ENCODE assay signal across 20 mouse cellular contexts in the genomic region with DNA sequence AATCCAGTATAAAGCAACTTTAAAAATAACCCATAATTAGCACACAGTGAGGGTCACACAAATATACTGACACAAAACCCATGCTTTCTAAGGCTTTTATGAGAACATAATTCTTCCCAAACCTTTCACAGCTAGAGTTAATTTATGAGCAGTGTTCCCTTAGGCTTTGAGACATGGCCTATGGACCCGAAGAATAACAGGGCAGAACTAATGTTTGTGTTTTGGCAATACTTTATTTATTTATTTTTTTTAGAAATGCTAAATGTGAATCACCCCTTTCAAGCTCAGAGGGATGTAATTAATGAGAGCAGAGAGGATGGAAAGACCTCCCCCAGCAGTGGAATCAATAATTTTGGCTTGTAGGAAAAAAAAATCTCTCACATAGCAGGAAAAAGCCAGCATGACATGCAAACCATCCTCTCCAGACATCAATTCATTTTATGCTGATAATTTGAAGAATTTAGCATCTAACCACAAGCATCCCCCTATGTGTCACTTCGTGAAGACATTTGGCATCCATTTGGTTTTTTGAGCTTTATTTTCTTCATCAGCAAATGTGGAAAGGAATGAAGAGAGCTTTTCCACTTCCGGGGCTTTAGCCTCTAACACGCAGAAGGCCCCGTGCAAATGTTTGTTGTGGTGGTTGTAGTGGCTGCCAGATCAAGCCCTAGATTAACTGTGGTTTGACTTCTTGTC.
DNase-seq lines count a peak whose midpoint lies in the region; ATAC-seq and TF ChIP-seq lines count a peak whose summit lies in the region.
"Had no signal": no experiment of that assay in that cellular context is flagged by ENCODE, and none has a peak within 500 bp of the region (broad histone marks: within the 10 kb centered on the region; RNA-seq: fewer than 3 reads in every experiment).

No protein-coding gene starts in this region.

- H3K27me3 ChIP-seq in kidney, embryonic 14.5 days (ENCODE audit: control insufficient read depth, insufficient read depth, low read length), result no peaks in the 10 kb centered on the region
- H3K27me3 ChIP-seq in kidney, postnatal 0 days (ENCODE audit: insufficient read depth, low read length), result no peaks in the 10 kb centered on the region
- H3K27me3 ChIP-seq: CH12.LX; heart, embryonic 15.5 days had no signal

- no peak overlapping the region for H3K27ac ChIP-seq in kidney, embryonic 14.5 days (ENCODE audit: low read depth, low read length)
- no peak overlapping the region for H3K27ac ChIP-seq in kidney, postnatal 0 days
- H3K27ac ChIP-seq: heart, adult 2 months; heart, embryonic 15.5 days; hindbrain, embryonic 10.5 days; hindbrain, embryonic 14.5 days had no signal

- peak; percentile 4 for DNase-seq in kidney, adult 9 months
- DNase-seq in Muller cell, postnatal 12 days (ENCODE audit: inconsistent ontology term), result peak; percentile 93
- peak; percentile 76 for DNase-seq in kidney, postnatal 0 days (ENCODE audit: low spot score)
- peak; percentile 6 for DNase-seq in mesoderm, embryonic 11.5 days (ENCODE audit: low read depth, low spot score)
- DNase-seq in left cerebral cortex, postnatal 25 days (ENCODE audit: low spot score in 2 of 2), result no peak
- DNase-seq in gastrocnemius, postnatal 14 days, result no peak
- DNase-seq: adrenal gland, adult 2 months; adrenal gland, postnatal 25 days; cerebellum, adult 2 months; cerebellum, postnatal 10 days; gastrocnemius, postnatal 10 days; heart, adult 2 months; heart, postnatal 14 days had no signal

- H3K4me3 ChIP-seq in kidney, embryonic 14.5 days (ENCODE audit: low read length), result no peak overlapping the region
- H3K4me3 ChIP-seq in kidney, postnatal 0 days (replicated peaks; ENCODE audit: low read depth, low read length), result no peak overlapping the region
- H3K4me3 ChIP-seq: heart, adult 2 months; heart, embryonic 15.5 days; hindbrain, embryonic 10.5 days had no signal

- no peak overlapping the region for H3K9ac ChIP-seq in kidney, embryonic 14.5 days (ENCODE audit: low read depth, low read length)
- H3K9ac ChIP-seq in kidney, postnatal 0 days (ENCODE audit: low read depth, low read length), result no peak overlapping the region
- H3K9ac ChIP-seq: heart, embryonic 15.5 days; hindbrain, embryonic 14.5 days had no signal

- 53% methylated on average over 5 of the region's 5 CpGs for WGBS in kidney, embryonic 14.5 days
- 56% methylated on average over 5 of the region's 5 CpGs for WGBS in kidney, postnatal 0 days

- no peak for ATAC-seq in kidney, embryonic 14.5 days (ENCODE audit: low FRiP score, low TSS enrichment)
- ATAC-seq in kidney, postnatal 0 days (replicated peaks; ENCODE audit: low FRiP score, low read depth), result 0 out of 2 replicates have a peak, but pooled peaks have one; percentile 33
- ATAC-seq: forebrain, embryonic 16.5 days had no signal

- no peaks in the 10 kb centered on the region for H3K9me3 ChIP-seq in kidney, embryonic 14.5 days (ENCODE audit: control insufficient read depth, low read length)
- H3K9me3 ChIP-seq in kidney, postnatal 0 days (replicated peaks; ENCODE audit: low read length), result no peaks in the 10 kb centered on the region
- H3K9me3 ChIP-seq: heart, embryonic 15.5 days; hindbrain, embryonic 10.5 days had no signal

- no peak overlapping the region for H3K4me2 ChIP-seq in kidney, embryonic 14.5 days (replicated peaks; ENCODE audit: low read depth, low read length)
- no peak overlapping the region for H3K4me2 ChIP-seq in kidney, postnatal 0 days (ENCODE audit: low read length)
- H3K4me2 ChIP-seq: heart, embryonic 11.5 days; heart, embryonic 15.5 days; hindbrain, embryonic 14.5 days had no signal

- no peaks in the 10 kb centered on the region for H3K36me3 ChIP-seq in kidney, embryonic 14.5 days (ENCODE audit: control insufficient read depth, insufficient read depth, low read length)
- H3K36me3 ChIP-seq in kidney, postnatal 0 days (ENCODE audit: insufficient read depth, low read length), result no peaks in the 10 kb centered on the region
- H3K36me3 ChIP-seq: heart, embryonic 15.5 days; hindbrain, embryonic 10.5 days had no signal

- no peak for TF ChIP-seq CTCF in kidney, postnatal 0 days (IDR thresholded peaks at IDR 0.05; ENCODE audit: low read depth)

- H3K4me1 ChIP-seq in kidney, embryonic 14.5 days (ENCODE audit: control insufficient read depth, insufficient read depth, low read length), result no peaks in the 10 kb centered on the region
- H3K4me1 ChIP-seq in kidney, postnatal 0 days (replicated peaks; ENCODE audit: insufficient read depth, low read length), result no peaks in the 10 kb centered on the region
- H3K4me1 ChIP-seq: heart, embryonic 15.5 days; hindbrain, embryonic 10.5 days had no signal

- intact Hi-C loops in left cerebral cortex, postnatal 25 days (cut with DNase I), result no loop called here
- intact Hi-C loops in gastrocnemius, postnatal 14 days (cut with DNase I; ENCODE audit: low total_unique reads), result no loop called here

Comparison
In these comparisons a context has a peak if more than half of its experiments do, and no peak if none do; other contexts are left out.
1. DNase-seq: peak in kidney, adult 9 months (single experiment), Muller cell, postnatal 12 days (single experiment), kidney, postnatal 0 days (single experiment) and mesoderm, embryonic 11.5 days (single experiment); none in left cerebral cortex, postnatal 25 days (0 of 2) and gastrocnemius, postnatal 14 days (single experiment).